In genomic region chr19:9915935-9916334, GRCm38 (mm10) we compare ENCODE assay signal across 8 mouse cellular contexts. TPM values are rescaled to one million over a fixed set of nuclear protein-coding genes. Genes with fewer than 3 reads are reported as not detected.
A peak's percentile ranks its signal among the peaks of the same experiment; 100 is the strongest.
DNase-seq lines count a peak whose midpoint lies in the region; ATAC-seq and TF ChIP-seq lines count a peak whose summit lies in the region.
"Had no signal": no experiment of that assay in that cellular context is flagged by ENCODE, and none has a peak within 500 bp of the region (broad histone marks: within the 10 kb centered on the region; RNA-seq: fewer than 3 reads in every experiment).

No protein-coding gene starts in this region.

- no peak overlapping the region for H3K4me3 ChIP-seq in bone marrow, adult 2 months (replicated peaks; ENCODE audit: control insufficient read depth, low read depth, low read length)
- H3K4me3 ChIP-seq: limb, embryonic 12.5 days had no signal

- H3K4me1 ChIP-seq in bone marrow, adult 2 months (ENCODE audit: control insufficient read depth, insufficient read depth, low read length): peaks cover 1% of the 10 kb centered on the region; the same call in 1 of the 2 replicates
- H3K4me1 ChIP-seq: limb, embryonic 12.5 days had no signal

- peak; percentile 73 for DNase-seq in MN1 (ENCODE audit: low spot score)
- DNase-seq in heart, postnatal 4 days: peak; percentile 89
- DNase-seq in layer of hippocampus, postnatal 36 days: peak; percentile 68 to 76
- DNase-seq in right cerebral cortex, postnatal 36 days (ENCODE audit: low spot score in 2 of 2): peak; percentile 53 to 67

- ATAC-seq in erythroid progenitor cell, adult 5-6 weeks (replicated peaks; ENCODE audit: low FRiP score, poor library complexity, severe bottlenecking): peak; percentile 86
- peak; percentile 77; the same call in 1 of the 2 replicates for ATAC-seq in megakaryocyte-erythroid progenitor cell, adult 5-6 weeks (replicated peaks; ENCODE audit: low FRiP score, low TSS enrichment, poor library complexity, severe bottlenecking)

- 0% methylated on average over 1 of the region's 1 CpGs for WGBS in bone marrow, adult 2 months

- no peak overlapping the region for H3K27ac ChIP-seq in bone marrow, adult 2 months (ENCODE audit: control insufficient read depth, insufficient read depth, low read depth, low read length, poor library complexity)
- H3K27ac ChIP-seq: limb, embryonic 12.5 days had no signal

- TF ChIP-seq CTCF in bone marrow, adult 2 months (IDR thresholded peaks at IDR 0.05; ENCODE audit: control insufficient read depth, insufficient read depth, low read length): peak; percentile 98

- TF ChIP-seq POLR2A in bone marrow, adult 2 months (IDR thresholded peaks at IDR 0.05; ENCODE audit: borderline replicate concordance, control insufficient read depth, low read depth, low read length): no peak

RNA-seq across cellular contexts. Expression of gene Incenp, which starts 16.6 kb away (rescaled TPM):
- polyA plus RNA-seq in bone marrow, adult 2 months (2011; ENCODE audit: insufficient read depth, insufficient read length, low replicate concordance, missing spikeins): 277 and 301 TPM in 2 replicates
- 859 and 885 TPM in 2 replicates for total RNA-seq in erythroid progenitor cell, adult 5-6 weeks (2015; ENCODE audit: low replicate concordance)
- 748 and 1,226 TPM in 2 replicates for total RNA-seq in erythroid progenitor cell, adult 5-6 weeks (2017; ENCODE audit: low replicate concordance)
- 10 to 100 TPM; 66.8 to 68.2 TPM for total RNA-seq in heart, postnatal 4 days (2021)
- total RNA-seq in layer of hippocampus, postnatal 36 days (2021): 10 to 100 TPM; 14.0 to 14.1 TPM
- 147 and 222 TPM in 2 replicates for total RNA-seq in megakaryocyte-erythroid progenitor cell, adult 5-6 weeks (2014; fragmentation: Nextera tagmentation)
- total RNA-seq in megakaryocyte-erythroid progenitor cell, adult 5-6 weeks (2017): 82.0 and 83.4 TPM in 2 replicates

Comparison
In these comparisons a context has a peak if more than half of its experiments do, and no peak if none do; other contexts are left out.
1. RNA of gene Incenp, which starts 16.6 kb away (total RNA-seq): 748 to 1,226 TPM in erythroid progenitor cell, adult 5-6 weeks, 82.0 to 222 TPM in megakaryocyte-erythroid progenitor cell, adult 5-6 weeks and 66.8 to 68.2 TPM in heart, postnatal 4 days; 14.0 to 14.1 TPM in layer of hippocampus, postnatal 36 days; every median in the first group is over 4 times any median in the second.
2. Peak in every context shown above with its lines, with median percentiles within 50 percentile points of each other: DNase-seq.